ENCODE assay signal across 26 mouse cellular contexts in the genomic region with DNA sequence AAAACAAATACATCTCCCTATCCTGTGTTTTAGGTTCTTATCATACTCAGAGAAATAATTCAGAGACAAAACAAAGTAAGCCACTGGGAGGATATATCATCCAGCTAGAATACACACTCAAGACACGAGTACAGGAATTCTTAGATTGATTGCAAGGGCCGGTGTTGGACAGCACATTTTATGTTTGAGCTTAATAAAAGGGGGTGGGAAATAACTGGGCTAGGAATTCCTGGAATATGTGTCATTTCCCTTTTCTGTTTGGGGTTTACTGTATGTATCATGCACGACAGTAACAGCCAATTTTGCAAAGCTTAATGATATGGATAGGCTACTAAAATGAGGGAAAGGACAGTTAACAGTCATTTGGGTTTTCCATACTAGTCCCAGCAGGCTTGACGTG.
"Had no signal": no experiment of that assay in that cellular context is flagged by ENCODE, and none has a peak within 500 bp of the region (broad histone marks: within the 10 kb centered on the region; RNA-seq: fewer than 3 reads in every experiment).

No protein-coding gene starts in this region.

- H3K4me1 ChIP-seq: heart, embryonic 10.5 days; heart, embryonic 12.5 days; hindbrain, embryonic 12.5 days; intestine, embryonic 15.5 days; limb, embryonic 10.5 days; limb, embryonic 12.5 days; liver, embryonic 12.5 days had no signal

- H3K4me3 ChIP-seq: gastrocnemius, adult 2 months; heart, embryonic 10.5 days; heart, embryonic 12.5 days; hindbrain, embryonic 10.5 days; hindbrain, embryonic 12.5 days; intestine, embryonic 15.5 days; layer of hippocampus, adult 2 months; left cerebral cortex, adult 2 months; limb, embryonic 10.5 days; limb, embryonic 12.5 days; liver, embryonic 12.5 days had no signal

- H3K9me3 ChIP-seq: heart, embryonic 10.5 days; heart, embryonic 12.5 days; hindbrain, embryonic 10.5 days; hindbrain, embryonic 12.5 days; intestine, embryonic 15.5 days; limb, embryonic 10.5 days; limb, embryonic 12.5 days; liver, embryonic 12.5 days had no signal

- H3K27ac ChIP-seq: gastrocnemius, adult 2 months; heart, embryonic 10.5 days; hindbrain, embryonic 10.5 days; hindbrain, embryonic 12.5 days; hindbrain, embryonic 14.5 days; intestine, embryonic 15.5 days; layer of hippocampus, adult 2 months; left cerebral cortex, adult 2 months; limb, embryonic 10.5 days; limb, embryonic 12.5 days; liver, embryonic 12.5 days had no signal

- H3K9ac ChIP-seq: heart, embryonic 12.5 days; hindbrain, embryonic 12.5 days; hindbrain, embryonic 14.5 days; intestine, embryonic 15.5 days; limb, embryonic 12.5 days; liver, embryonic 12.5 days had no signal

- H3K4me2 ChIP-seq: heart, embryonic 12.5 days; hindbrain, embryonic 12.5 days; hindbrain, embryonic 14.5 days; intestine, embryonic 15.5 days; limb, embryonic 12.5 days; liver, embryonic 12.5 days had no signal

- DNase-seq: gastrocnemius, adult 2 months; gastrocnemius, postnatal 10 days; gastrocnemius, postnatal 25 days; heart, adult 18-20 months; heart, postnatal 10 days; heart, postnatal 4 days; kidney, adult 18-20 months; kidney, adult 8-10 months; kidney, postnatal 10 days; kidney, postnatal 25 days; kidney, postnatal 4 days; liver had no signal

- H3K36me3 ChIP-seq: heart, embryonic 10.5 days; heart, embryonic 12.5 days; hindbrain, embryonic 10.5 days; hindbrain, embryonic 12.5 days; intestine, embryonic 15.5 days; limb, embryonic 10.5 days; limb, embryonic 12.5 days; liver, embryonic 12.5 days had no signal

- ATAC-seq: hindbrain, embryonic 16.5 days; inflammation-experienced regulatory T-cells, adult 6 months; intestine, embryonic 15.5 days; intestine, postnatal 0 days; liver, embryonic 12.5 days had no signal

- H3K27me3 ChIP-seq: heart, embryonic 12.5 days; hindbrain, embryonic 12.5 days; intestine, embryonic 15.5 days; limb, embryonic 12.5 days; liver, embryonic 12.5 days had no signal
